Mouse (Mus musculus): ENCODE results near the gene Ube2e2. TPM values are rescaled to one million over a fixed set of nuclear protein-coding genes. Genes with fewer than 3 reads are reported as not detected.
"Not testable (repeated sequence)": the region's sequence is repeated elsewhere in the genome, so short reads cannot be mapped to it uniquely, and the experiment has no call there.

Ube2e2 gene
- polyA plus RNA-seq, 1 experiment from 2014 or later: 2.6 TPM

DNA sequence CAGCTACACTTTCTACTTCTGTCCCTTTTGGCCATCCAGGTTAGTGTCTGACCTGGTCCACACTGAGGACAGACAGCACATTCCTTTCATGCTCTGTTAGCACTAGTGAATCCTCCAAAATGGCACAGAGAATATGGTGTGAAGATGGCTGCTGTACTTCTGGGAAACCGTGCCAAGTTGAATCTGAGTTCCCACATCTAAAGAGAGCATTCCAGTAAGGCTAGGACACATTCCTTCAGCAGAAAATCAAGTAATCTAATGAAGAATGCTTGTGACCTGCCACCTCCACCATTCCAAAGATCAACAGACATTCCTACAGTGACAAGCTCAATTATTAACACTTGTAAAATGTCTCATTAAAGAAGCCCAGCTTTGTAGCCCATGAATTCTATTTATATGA is 265.9 kb downstream of the Ube2e2 start:
- Histone ChIP-seq H3K79me2 (ENCODE audit: inconsistent target) (no peaks in the 10 kb centered on the region), H3K4me3 (ENCODE audit: inconsistent target) (no peak overlapping the region), H3K27ac (no peak overlapping the region), H3K36me3 (ENCODE audit: inconsistent target) (no peaks in the 10 kb centered on the region)
- WGBS (ENCODE audit: missing documents): 81% methylated on average over 1 of the region's 1 CpGs

DNA sequence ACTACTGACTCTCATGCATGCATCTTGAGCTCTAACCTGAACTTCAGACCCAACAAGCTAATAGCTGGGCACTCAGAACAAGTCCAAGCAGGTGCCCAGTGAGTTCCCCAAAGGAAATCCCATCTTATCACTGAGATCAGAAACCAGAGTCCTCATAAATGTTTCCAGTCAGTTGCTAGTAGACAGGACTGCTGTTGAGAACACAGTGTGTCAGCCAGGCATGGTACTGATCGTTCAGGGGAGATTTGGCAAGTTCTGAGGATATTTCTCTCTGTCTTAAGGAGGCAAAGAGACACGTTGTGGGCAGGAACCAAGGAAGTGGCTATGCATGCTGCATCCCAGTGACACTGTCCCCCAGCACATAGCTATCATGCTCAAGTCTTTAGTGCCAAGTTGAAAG is 275.5 kb downstream of the Ube2e2 start:
- WGBS (ENCODE audit: missing documents): 58% methylated on average over 2 of the region's 2 CpGs

DNA sequence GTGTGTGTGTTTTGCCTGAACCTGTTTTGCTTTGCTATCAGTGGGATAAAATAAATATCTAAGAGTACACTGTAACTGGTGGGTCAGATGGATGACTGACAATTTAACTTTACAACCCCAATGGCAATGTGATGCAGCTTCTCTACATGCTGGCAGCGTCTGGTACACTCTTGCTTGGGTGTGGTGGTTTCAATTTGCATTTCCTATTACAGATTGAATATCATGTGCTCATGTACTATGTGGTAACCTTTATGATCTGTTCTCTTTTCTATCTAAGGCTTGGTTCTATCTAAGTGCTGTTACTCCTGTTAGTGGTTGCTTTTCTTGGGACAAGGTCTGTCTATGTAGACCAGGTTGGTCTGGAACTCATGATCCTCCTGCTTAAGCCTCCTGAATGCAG is 292.1 kb downstream of the Ube2e2 start:
- Histone ChIP-seq H3K27ac (no peak overlapping the region), H3K36me3 (ENCODE audit: inconsistent target) (no peaks in the 10 kb centered on the region), H3K79me2 (ENCODE audit: inconsistent target) (no peaks in the 10 kb centered on the region), H3K4me3 (ENCODE audit: inconsistent target) (no peak overlapping the region)
- 78% methylated on average over 1 of the region's 1 CpGs for WGBS (ENCODE audit: missing documents)

More for the DNA sequence above, 275.5 kb downstream of the Ube2e2 start:
- no peaks in the 10 kb centered on the region for H3K79me2 ChIP-seq (ENCODE audit: inconsistent target)
- no peak overlapping the region for H3K27ac ChIP-seq
- H3K36me3 ChIP-seq (ENCODE audit: inconsistent target): no peaks in the 10 kb centered on the region
- H3K4me3 ChIP-seq (ENCODE audit: inconsistent target): no peak overlapping the region

DNA sequence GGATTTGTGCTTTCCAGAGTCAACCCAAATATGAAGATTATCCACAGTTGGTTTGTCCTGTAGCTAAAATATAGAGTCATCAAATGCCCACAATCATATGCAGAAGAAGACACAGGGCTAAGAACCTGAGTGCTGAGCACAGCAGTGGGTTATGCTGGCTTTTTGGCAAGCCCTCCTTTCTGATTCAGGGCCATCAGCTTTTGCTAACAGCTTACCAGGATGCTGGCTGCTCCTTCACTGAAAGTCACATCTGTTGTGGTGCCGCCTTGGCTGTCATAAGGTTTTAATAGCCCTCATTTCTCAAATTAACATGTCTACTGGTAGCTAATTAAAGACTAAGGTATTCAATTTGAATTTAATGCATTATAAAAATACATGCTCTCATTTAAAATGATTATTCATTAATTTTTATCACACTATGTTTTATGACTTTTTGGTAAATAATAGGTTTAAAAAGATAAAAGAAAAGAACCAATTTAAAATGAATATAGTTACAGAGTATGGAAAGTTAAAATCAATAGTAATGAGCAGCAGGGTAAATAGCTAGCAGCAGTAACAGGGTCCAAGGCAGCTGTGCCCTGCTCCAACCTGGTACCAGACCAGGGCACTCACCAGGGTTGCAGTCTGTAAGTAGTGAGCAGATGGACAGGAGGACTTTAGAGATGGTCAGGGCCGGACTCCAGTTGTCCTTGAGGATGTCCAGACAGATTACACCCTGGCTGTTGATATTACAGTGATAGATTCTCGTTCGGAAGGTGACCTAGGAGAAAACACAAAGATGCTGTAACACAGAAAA is 307.6 kb downstream of the Ube2e2 start:
- Histone ChIP-seq H3K79me2 (ENCODE audit: inconsistent target) (no peaks in the 10 kb centered on the region), H3K27ac (no peak overlapping the region), H3K36me3 (ENCODE audit: inconsistent target) (no peaks in the 10 kb centered on the region), H3K4me3 (ENCODE audit: inconsistent target) (no peak overlapping the region)
- WGBS (ENCODE audit: missing documents): 83% methylated on average over 4 of the region's 4 CpGs

DNA sequence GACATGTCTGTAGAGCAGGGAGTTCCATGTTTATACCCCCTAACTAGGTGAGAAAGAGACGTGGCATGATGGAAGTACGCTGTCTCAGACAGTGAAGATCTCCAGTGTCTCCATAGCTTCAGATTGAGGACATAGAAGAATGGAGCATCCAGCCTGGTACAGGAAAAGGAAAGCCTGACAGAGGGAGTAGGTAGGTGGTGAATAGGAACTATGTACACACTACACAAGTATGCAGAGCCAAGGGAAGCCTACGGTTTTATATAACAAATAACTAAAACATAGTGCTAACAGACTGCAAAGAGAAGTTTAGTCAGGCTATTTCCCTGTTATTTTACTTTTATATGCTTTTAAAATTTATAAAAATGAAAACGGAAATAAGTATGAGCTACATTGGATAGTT is 312.3 kb downstream of the Ube2e2 start:
- Histone ChIP-seq H3K79me2 (ENCODE audit: inconsistent target) (no peaks in the 10 kb centered on the region), H3K27ac (no peak overlapping the region), H3K4me3 (ENCODE audit: inconsistent target) (no peak overlapping the region), H3K36me3 (ENCODE audit: inconsistent target) (no peaks in the 10 kb centered on the region)
- WGBS (ENCODE audit: missing documents): 97% methylated on average over 4 of the region's 4 CpGs

DNA sequence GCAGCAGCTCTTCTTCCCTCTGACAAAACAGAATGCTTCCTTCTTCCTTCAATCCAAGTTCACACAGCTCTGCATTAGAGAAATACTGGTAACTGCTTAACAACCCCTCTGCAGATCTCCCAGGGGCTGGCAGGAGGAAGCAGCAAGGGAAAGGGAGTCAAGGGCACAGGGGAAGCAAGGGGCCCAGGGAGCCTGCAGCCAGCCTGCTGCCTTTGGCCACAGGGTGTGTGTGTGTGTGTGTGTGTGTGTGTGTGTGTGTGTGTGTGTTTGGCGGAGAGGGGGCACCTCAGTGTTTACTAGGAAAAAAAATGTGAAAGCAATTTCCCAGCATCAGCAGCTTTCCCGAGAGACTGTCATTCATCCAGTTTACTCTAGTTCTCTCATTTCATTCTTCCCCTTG is 319.3 kb downstream of the Ube2e2 start:
- H3K79me2 ChIP-seq (ENCODE audit: inconsistent target): no peaks in the 10 kb centered on the region
- 60% methylated on average over 2 of the region's 2 CpGs for WGBS (ENCODE audit: missing documents)

DNA sequence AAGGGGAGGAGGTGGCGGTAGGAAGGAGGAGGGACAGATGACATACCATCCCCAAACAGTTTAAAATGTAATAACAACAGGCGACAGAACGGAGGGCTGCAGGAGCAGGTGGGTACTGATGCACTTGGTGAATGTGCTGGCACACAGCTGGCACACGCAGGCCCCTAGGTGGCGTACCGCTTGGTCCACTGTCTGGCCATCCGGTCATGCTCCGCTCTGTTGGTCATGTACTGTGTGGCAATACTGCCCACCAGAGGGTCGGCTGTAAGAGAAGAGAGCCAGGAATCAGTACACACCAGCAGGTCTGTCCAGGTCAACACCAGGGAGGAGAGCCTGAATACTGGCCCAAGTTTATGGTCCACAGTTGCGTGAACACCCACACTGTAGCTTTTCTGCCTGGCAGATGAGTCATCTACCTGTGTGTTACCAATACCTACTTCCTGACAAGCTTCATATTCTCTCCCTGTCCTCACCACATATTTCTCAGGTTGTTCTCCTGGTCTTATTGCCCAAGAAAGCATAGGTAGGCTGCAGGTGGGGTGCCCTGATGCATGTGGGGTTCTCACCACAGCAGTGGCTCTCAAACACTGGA is 319.8 kb downstream of the Ube2e2 start:
- H3K36me3 ChIP-seq (ENCODE audit: inconsistent target): no peaks in the 10 kb centered on the region
- H3K4me3 ChIP-seq (ENCODE audit: inconsistent target): no peak overlapping the region
- H3K79me2 ChIP-seq (ENCODE audit: inconsistent target): no peaks in the 10 kb centered on the region
- H3K27ac ChIP-seq: no peak overlapping the region
- WGBS (ENCODE audit: missing documents): 90% methylated on average over 10 of the region's 10 CpGs

More for the DNA sequence above, 319.3 kb downstream of the Ube2e2 start:
- H3K27ac ChIP-seq: no peak overlapping the region
- H3K36me3 ChIP-seq (ENCODE audit: inconsistent target): no peaks in the 10 kb centered on the region
- H3K4me3 ChIP-seq (ENCODE audit: inconsistent target): no peak overlapping the region

DNA sequence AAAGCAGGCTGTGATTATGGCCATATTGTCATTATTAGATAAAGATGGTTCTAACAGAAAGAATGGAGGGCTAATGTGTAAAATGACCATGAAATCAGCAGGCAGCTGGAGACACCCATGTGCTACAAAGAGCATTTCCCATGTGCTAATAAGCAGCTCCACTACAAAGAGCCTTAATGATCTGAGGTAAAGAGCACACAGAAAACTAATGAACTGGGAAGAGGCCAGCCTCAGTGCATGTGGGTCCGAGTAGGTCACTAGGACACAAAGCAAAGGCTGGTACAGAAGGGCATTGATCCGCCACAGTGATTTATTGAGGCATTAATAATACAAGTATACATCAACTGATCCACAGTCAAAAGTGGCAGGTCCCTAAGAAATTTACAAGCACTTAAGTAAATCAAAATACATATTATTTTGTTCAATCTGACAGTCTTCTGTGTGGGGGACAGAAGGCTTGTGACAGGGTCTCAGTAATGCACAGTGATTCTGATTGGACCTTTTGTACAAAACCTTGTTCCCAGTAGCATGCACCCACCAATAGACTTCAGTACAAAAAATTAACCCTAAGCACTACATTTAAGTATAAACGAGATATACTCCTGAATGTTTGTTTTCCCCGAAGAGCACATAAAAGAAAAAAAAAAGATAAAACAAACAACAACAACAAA is 320.6 kb downstream of the Ube2e2 start:
- Histone ChIP-seq H3K4me3 (ENCODE audit: inconsistent target) (no peak overlapping the region), H3K79me2 (ENCODE audit: inconsistent target) (no peaks in the 10 kb centered on the region), H3K36me3 (ENCODE audit: inconsistent target) (no peaks in the 10 kb centered on the region), H3K27ac (no peak overlapping the region)
- WGBS (ENCODE audit: missing documents): 94% methylated on average over 4 of the region's 4 CpGs

DNA sequence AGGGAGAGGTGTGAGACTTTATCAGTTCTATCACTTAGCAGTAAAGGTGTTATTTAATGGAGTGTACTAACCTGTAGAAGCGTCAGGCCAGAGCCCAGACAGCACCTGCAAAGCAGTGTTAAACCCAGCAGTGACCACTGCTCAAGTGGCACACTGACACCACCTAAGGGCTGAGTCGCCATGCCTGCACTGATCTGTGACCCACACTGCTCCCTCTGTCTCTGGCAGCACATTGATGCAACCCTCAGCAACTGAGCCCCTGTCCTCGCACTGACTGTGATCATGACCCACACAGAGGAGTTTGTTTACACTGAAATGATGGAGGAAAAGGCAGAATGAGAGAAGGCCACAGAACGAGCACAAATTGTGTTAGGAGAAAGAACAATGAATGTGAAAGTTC is 321.2 kb downstream of the Ube2e2 start:
- Histone ChIP-seq H3K27ac (no peak overlapping the region), H3K79me2 (ENCODE audit: inconsistent target) (no peaks in the 10 kb centered on the region), H3K36me3 (ENCODE audit: inconsistent target) (no peaks in the 10 kb centered on the region), H3K4me3 (ENCODE audit: inconsistent target) (no peak overlapping the region)
- WGBS (ENCODE audit: missing documents): 90% methylated on average over 4 of the region's 4 CpGs

DNA sequence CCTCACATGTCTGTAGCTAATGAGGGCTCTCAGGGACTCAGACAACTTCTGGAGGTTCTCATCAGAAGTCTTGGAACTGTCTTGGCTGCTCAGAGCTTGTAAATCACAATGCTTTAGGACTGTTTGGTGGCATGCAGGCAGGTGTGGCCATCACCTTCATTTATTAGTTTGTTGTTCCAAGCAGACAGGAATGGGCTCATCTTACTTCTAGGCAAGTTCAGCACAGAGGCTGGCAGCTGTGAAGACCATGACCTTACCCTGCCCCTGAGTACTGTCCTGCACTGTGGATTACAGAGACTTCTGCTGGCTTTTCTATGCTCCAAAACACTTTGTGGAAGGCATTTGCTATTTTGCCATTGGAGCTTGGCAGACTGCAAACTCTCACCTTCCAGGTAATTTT is 324.5 kb downstream of the Ube2e2 start:
- H3K36me3 ChIP-seq (ENCODE audit: inconsistent target): no peaks in the 10 kb centered on the region
- no peak overlapping the region for H3K4me3 ChIP-seq (ENCODE audit: inconsistent target)
- H3K27ac ChIP-seq: no peak overlapping the region
- no peaks in the 10 kb centered on the region for H3K79me2 ChIP-seq (ENCODE audit: inconsistent target)

DNA sequence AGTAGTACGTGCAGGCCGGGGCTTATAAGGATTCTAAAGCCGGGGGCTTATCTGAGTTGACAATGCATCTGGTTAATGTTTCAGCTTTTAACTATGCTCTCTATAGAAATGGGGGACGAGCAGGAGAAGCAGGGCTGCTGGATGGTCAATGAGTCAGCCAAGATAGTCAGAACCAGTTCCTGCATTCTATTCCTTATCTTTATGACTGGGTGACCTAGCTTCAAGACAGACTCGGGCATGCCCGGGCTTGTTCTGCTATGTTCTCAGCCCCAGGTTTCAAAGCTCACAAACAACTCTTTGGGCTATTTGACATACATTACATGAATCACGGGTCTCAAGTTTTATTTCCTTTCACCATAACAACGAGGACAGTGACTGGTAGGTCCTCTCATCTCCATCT is 329.1 kb downstream of the Ube2e2 start:
- 85% methylated on average over 7 of the region's 8 CpGs for WGBS (ENCODE audit: missing documents)
- not testable (repeated sequence) for H3K27ac ChIP-seq; H3K36me3 ChIP-seq (ENCODE audit: inconsistent target); H3K4me3 ChIP-seq (ENCODE audit: inconsistent target); H3K79me2 ChIP-seq (ENCODE audit: inconsistent target)

DNA sequence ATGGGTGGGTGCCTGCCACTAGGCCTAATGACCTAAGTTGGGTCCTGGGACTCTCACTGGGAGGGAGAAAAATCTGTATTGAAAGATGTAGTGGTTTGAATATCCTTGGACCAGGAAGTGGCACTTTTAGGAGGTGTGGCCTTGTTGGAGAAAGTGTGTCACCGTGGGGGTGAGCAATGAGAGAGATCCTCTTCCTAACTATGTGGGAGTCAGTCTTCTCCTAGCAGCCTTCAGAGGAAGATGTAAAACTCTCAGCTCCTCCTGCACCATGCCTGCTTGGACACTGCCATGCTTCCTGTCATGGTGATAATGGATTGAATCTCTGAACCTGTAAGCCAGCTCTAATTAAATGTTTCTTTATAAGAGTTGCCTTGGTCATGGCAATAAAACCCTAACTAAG is 338.8 kb downstream of the Ube2e2 start:
- H3K79me2 ChIP-seq (ENCODE audit: inconsistent target): no peaks in the 10 kb centered on the region
- no peaks in the 10 kb centered on the region for H3K36me3 ChIP-seq (ENCODE audit: inconsistent target)
- 60% methylated on average over 1 of the region's 1 CpGs for WGBS (ENCODE audit: missing documents)
- no peak overlapping the region for H3K27ac ChIP-seq
- H3K4me3 ChIP-seq (ENCODE audit: inconsistent target): no peak overlapping the region

DNA sequence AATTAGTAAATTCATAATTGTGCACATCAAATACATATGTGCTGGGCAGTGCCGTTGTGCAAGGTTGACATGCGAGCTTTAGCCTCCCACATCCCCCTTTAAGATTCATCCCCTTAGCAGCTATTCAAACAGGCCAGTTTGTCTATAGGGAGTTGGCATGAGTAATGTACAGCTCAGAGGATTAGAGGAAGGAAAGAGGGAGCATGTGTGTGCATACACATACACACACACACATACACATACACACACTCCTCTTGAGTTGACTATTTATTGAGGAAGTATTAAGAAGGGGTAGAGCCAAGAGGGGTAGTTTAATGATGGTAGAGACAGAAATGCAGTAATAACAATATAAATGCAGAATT is 339.5 kb downstream of the Ube2e2 start:
- Histone ChIP-seq H3K79me2 (ENCODE audit: inconsistent target) (no peaks in the 10 kb centered on the region), H3K36me3 (ENCODE audit: inconsistent target) (no peaks in the 10 kb centered on the region), H3K4me3 (ENCODE audit: inconsistent target) (no peak overlapping the region), H3K27ac (no peak overlapping the region)
- 100% methylated on average over 2 of the region's 2 CpGs for WGBS (ENCODE audit: missing documents)

DNA sequence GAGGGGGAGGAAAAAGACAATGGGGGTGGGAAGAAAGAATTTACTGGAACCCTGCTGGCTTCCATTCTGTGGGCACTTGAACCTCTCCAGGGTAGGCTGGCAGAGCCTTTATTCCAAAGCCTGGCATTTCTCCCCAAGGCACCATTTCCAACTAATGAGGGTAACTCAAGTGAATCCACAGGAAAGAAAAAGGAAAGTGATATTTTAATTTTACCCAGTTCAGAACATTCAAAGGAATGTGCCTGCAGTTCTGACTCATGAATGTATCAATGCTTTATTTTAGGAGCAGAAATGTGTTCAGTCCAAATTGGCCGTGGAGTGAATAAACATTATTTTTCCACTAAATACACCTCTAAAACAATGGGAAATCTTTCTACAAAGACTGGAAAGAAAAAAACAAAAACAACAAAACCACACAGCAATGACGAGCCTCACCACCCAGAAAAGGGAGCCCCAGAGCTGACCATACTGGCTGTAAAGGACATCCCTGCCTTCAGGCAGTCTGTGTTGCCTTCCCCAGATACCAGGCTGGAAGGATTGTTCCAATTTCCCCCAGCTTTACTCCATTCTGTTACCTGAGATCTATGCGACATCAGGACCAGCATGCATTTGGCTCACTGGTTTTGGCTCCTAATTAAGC is 340.0 kb downstream of the Ube2e2 start:
- WGBS (ENCODE audit: missing documents): 88% methylated on average over 3 of the region's 3 CpGs
- Histone ChIP-seq H3K36me3 (ENCODE audit: inconsistent target) (no peaks in the 10 kb centered on the region), H3K27ac (no peak overlapping the region), H3K4me3 (ENCODE audit: inconsistent target) (no peak overlapping the region), H3K79me2 (ENCODE audit: inconsistent target) (no peaks in the 10 kb centered on the region)

DNA sequence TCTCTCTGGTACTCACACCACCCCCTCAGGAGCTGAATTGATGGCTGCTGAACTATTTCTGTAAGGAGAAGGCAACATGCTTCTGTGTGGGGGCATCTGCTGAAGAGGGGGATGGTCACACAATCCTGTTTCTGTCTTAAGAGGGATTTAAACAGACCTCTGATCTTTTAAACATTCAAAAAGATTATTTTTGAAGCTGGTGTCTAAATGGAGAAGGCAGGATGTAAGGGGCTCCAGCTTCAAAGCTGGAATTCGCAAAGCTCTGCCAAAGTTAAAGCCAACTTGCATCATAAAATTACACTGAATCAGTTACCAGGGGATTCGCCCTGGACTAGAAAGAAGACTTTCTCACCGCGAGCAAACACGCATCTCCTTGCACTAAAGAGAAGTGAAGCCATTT is 346.5 kb downstream of the Ube2e2 start:
- Histone ChIP-seq H3K36me3 (ENCODE audit: inconsistent target) (no peaks in the 10 kb centered on the region), H3K79me2 (ENCODE audit: inconsistent target) (no peaks in the 10 kb centered on the region), H3K27ac (no peak overlapping the region), H3K4me3 (ENCODE audit: inconsistent target) (no peak overlapping the region)
- 95% methylated on average over 5 of the region's 5 CpGs for WGBS (ENCODE audit: missing documents)
